Mouse (Mus musculus) brain, embryonic 14.5 days (tissue): Measurements from ENCODE around the gene Itga9.

Experiments used
- CTCF ChIP-seq: fragments of 200-500 bp; IDR thresholded peaks from 2 replicates; pipeline ENCODE4 v1.5.1; 2012; ENCODE audit warnings: inconsistent platforms, mild to moderate bottlenecking, moderate library complexity, borderline replicate concordance; ENCODE audit not compliant: insufficient read depth, insufficient read length; ENCODE audit errors: extremely low read depth
- POLR2A ChIP-seq: fragments of 200-500 bp; IDR thresholded peaks from 2 replicates; pipeline ENCODE4 v1.6.1; 2012; ENCODE audit warnings: mild to moderate bottlenecking, inconsistent platforms, borderline replicate concordance; ENCODE audit not compliant: poor library complexity, insufficient read depth, insufficient read length, severe bottlenecking; ENCODE audit errors: extremely low read depth

- no peak for TF ChIP-seq CTCF
- no peak for TF ChIP-seq POLR2A
Measured at GRCm38 (mm10) chr9:118813492-118813891, 207.0 kb downstream of the Itga9 start.
